8 mouse cellular contexts compared by ENCODE assay signal in the genomic region with DNA sequence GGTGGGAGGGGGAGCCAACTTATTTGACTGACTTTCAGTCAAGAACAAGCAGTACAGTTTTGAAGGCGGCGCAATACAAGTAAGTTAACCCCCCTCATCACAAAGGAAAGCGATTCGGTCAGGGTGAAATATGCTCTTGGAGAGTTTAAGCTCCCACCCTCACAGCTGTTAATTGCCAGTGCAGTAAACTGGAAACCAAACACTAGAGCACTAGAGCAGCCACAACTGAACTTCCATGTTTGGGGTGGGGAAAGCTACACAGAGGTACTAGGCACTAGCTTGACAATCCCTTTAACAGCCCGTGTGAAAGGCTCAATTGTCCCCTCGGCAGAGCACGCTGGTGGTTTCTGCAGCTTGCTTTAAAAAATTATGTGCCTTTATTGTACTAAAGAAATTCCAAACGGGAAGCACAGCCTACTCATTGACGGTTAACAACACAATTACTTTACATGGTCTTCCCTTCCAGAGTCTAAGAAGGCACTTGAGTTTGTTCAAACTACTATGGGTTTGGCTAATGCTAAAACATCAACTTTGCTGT.
A peak's percentile ranks its signal among the peaks of the same experiment; 100 is the strongest.
DNase-seq lines count a peak whose midpoint lies in the region; ATAC-seq lines count a peak whose summit lies in the region.

No protein-coding gene starts in this region.

- H3K4me1 ChIP-seq in kidney, embryonic 14.5 days (ENCODE audit: control insufficient read depth, insufficient read depth, low read length), result peaks cover 20% of the 10 kb centered on the region
- peaks cover 23% of the 10 kb centered on the region for H3K4me1 ChIP-seq in embryonic facial prominence, embryonic 12.5 days
- H3K4me1 ChIP-seq in intestine, embryonic 14.5 days (replicated peaks; ENCODE audit: control insufficient read depth, insufficient read depth, low read length), result peaks cover 23% of the 10 kb centered on the region

- peak overlapping the region; percentile 59 for H3K4me2 ChIP-seq in kidney, embryonic 14.5 days (replicated peaks; ENCODE audit: low read depth, low read length)
- H3K4me2 ChIP-seq in embryonic facial prominence, embryonic 12.5 days (replicated peaks), result peak overlapping the region; percentile 48
- peak overlapping the region; percentile 53 for H3K4me2 ChIP-seq in intestine, embryonic 14.5 days (ENCODE audit: low read length)

- H3K36me3 ChIP-seq in kidney, embryonic 14.5 days (ENCODE audit: control insufficient read depth, insufficient read depth, low read length), result no peaks in the 10 kb centered on the region
- no peaks in the 10 kb centered on the region for H3K36me3 ChIP-seq in embryonic facial prominence, embryonic 12.5 days
- no peaks in the 10 kb centered on the region for H3K36me3 ChIP-seq in intestine, embryonic 14.5 days (ENCODE audit: control insufficient read depth, insufficient read depth, low read length)

- peak; percentile 65; the same call in 1 of the 2 replicates for ATAC-seq in kidney, embryonic 14.5 days (ENCODE audit: low FRiP score, low TSS enrichment)
- no peak for ATAC-seq in embryonic facial prominence, embryonic 12.5 days (ENCODE audit: insufficient number of reproducible peaks, insufficient read depth, low FRiP score, low TSS enrichment)
- ATAC-seq in intestine, embryonic 14.5 days (replicated peaks; ENCODE audit: low FRiP score, low TSS enrichment, low read depth), result no peak

- H3K9me3 ChIP-seq in kidney, embryonic 14.5 days (ENCODE audit: control insufficient read depth, low read length), result no peaks in the 10 kb centered on the region
- no peaks in the 10 kb centered on the region for H3K9me3 ChIP-seq in embryonic facial prominence, embryonic 12.5 days
- H3K9me3 ChIP-seq in intestine, embryonic 14.5 days (ENCODE audit: control insufficient read depth, low read length), result no peaks in the 10 kb centered on the region

- H3K27me3 ChIP-seq in kidney, embryonic 14.5 days (ENCODE audit: control insufficient read depth, insufficient read depth, low read length), result no peaks in the 10 kb centered on the region
- H3K27me3 ChIP-seq in embryonic facial prominence, embryonic 12.5 days, result no peaks in the 10 kb centered on the region
- H3K27me3 ChIP-seq in intestine, embryonic 14.5 days (replicated peaks; ENCODE audit: control insufficient read depth, insufficient read depth, low read length), result no peaks in the 10 kb centered on the region

- H3K27ac ChIP-seq in kidney, embryonic 14.5 days (ENCODE audit: low read depth, low read length), result no peak overlapping the region
- H3K27ac ChIP-seq in embryonic facial prominence, embryonic 12.5 days, result no peak overlapping the region
- H3K27ac ChIP-seq in intestine, embryonic 14.5 days (ENCODE audit: low read depth), result peak overlapping the region; percentile 66

- DNase-seq in kidney, postnatal 14 days, result no peak
- DNase-seq in intestine, embryonic 14.5 days (ENCODE audit: low spot score), result no peak
- DNase-seq in neural tube, embryonic 10.5 days (ENCODE audit: extremely low spot score, low spot score), result peak; percentile 18
- DNase-seq in natural killer cell, adult 2 months (ENCODE audit: low spot score in 2 of 2), result no peak
- DNase-seq in layer of hippocampus, postnatal 25 days (ENCODE audit: extremely low spot score in 1 of 2, low spot score in 1 of 2), result no peak
- no peak for DNase-seq in adrenal gland, postnatal 4 days (ENCODE audit: low spot score in 2 of 2)

- WGBS in kidney, embryonic 14.5 days, result 6% methylated on average over 9 of the region's 9 CpGs
- WGBS in embryonic facial prominence, embryonic 12.5 days, result 31% methylated on average over 9 of the region's 9 CpGs
- 15% methylated on average over 9 of the region's 9 CpGs for WGBS in intestine, embryonic 14.5 days

- H3K9ac ChIP-seq in kidney, embryonic 14.5 days (ENCODE audit: low read depth, low read length), result no peak overlapping the region; the same call in 1 of the 2 replicates
- no peak overlapping the region for H3K9ac ChIP-seq in embryonic facial prominence, embryonic 12.5 days
- peak overlapping the region; percentile 11; the same call in 1 of the 2 replicates for H3K9ac ChIP-seq in intestine, embryonic 14.5 days (ENCODE audit: low read length)

- H3K4me3 ChIP-seq in kidney, embryonic 14.5 days (ENCODE audit: low read length), result peak overlapping the region; percentile 37
- peak overlapping the region; percentile 28; the same call in 1 of the 2 replicates for H3K4me3 ChIP-seq in embryonic facial prominence, embryonic 12.5 days
- H3K4me3 ChIP-seq in intestine, embryonic 14.5 days (ENCODE audit: low read depth, low read length), result peak overlapping the region; percentile 28
